Mouse (Mus musculus): ENCODE data around the gene Prim1. TPM values are rescaled to one million over a fixed set of nuclear protein-coding genes. Genes with fewer than 3 reads are reported as not detected.

The Prim1 gene
- total RNA-seq, 1 experiment: 63.5 TPM

- in situ Hi-C loops (cut with MboI; ENCODE audit: low sequenced_read_pairs in 2 of 2, unreplicated experiment in 2 of 2): no loop called here
- H3K36me3 ChIP-seq (ENCODE audit: control insufficient read depth, insufficient read depth, low read length, poor library complexity, severe bottlenecking): peaks cover 76% of the 10 kb centered on the region
- no peak overlapping the region for H3K27ac ChIP-seq (ENCODE audit: insufficient read depth, low read depth, low read length, poor library complexity, severe bottlenecking)
- TF ChIP-seq ZC3H11A (IDR thresholded peaks at IDR 0.05; ENCODE audit: borderline replicate concordance, low read depth, low read length): no peak
- no peak for TF ChIP-seq CHD2 (IDR thresholded peaks at IDR 0.05; ENCODE audit: low read depth, low read length)
- no peak for TF ChIP-seq HCFC1 (IDR thresholded peaks at IDR 0.05; ENCODE audit: borderline replicate concordance, insufficient read depth, low read length)
- no peak for TF ChIP-seq MAFK (IDR thresholded peaks at IDR 0.05; ENCODE audit: insufficient read depth, low read depth, low read length)
- TF ChIP-seq ZNF384 (IDR thresholded peaks at IDR 0.05; ENCODE audit: low read depth, low read length): no peak
- H3K4me1 ChIP-seq (ENCODE audit: control insufficient read depth in 2 of 2, insufficient read depth in 2 of 2, low read length in 2 of 2, poor library complexity in 1 of 2): peaks cover 10 to 22% of the 10 kb centered on the region in 2 experiments
- no peak for DNase-seq (ENCODE audit: low read depth, low spot score)
- no peak overlapping the region for H3K4me3 ChIP-seq (ENCODE audit: insufficient read depth in 1 of 2, low read depth in 1 of 2, low read length in 2 of 2, poor library complexity in 1 of 2, severe bottlenecking in 1 of 2)
- H3K9ac ChIP-seq (ENCODE audit: insufficient read depth, low read depth, low read length, poor library complexity, severe bottlenecking): no peak overlapping the region
- H3K9me3 ChIP-seq (ENCODE audit: control insufficient read depth, insufficient read depth, low read depth, low read length): no peaks in the 10 kb centered on the region
Observed at GRCm38 (mm10) chr10:128042466-128042865, 27.5 kb downstream of the Prim1 start.

- Histone ChIP-seq H3K9me3 (ENCODE audit: control insufficient read depth, insufficient read depth, low read depth, low read length) (no peaks in the 10 kb centered on the region), H3K4me1 (ENCODE audit: control insufficient read depth in 2 of 2, insufficient read depth in 2 of 2, low read length in 2 of 2, poor library complexity in 1 of 2) (peaks cover 6 to 21% of the 10 kb centered on the region in 2 experiments), H3K4me3 (ENCODE audit: insufficient read depth in 1 of 2, low read depth in 1 of 2, low read length in 2 of 2, poor library complexity in 1 of 2, severe bottlenecking in 1 of 2) (no peak overlapping the region), H3K36me3 (ENCODE audit: control insufficient read depth, insufficient read depth, low read length, poor library complexity, severe bottlenecking) (peaks cover 79% of the 10 kb centered on the region), H3K27ac (ENCODE audit: insufficient read depth, low read depth, low read length, poor library complexity, severe bottlenecking) (no peak overlapping the region), H3K9ac (ENCODE audit: insufficient read depth, low read depth, low read length, poor library complexity, severe bottlenecking) (peak overlapping the region; percentile 45; the same call in 1 of the 2 replicates)
- TF ChIP-seq HCFC1 (IDR thresholded peaks at IDR 0.05; ENCODE audit: borderline replicate concordance, insufficient read depth, low read length): no peak
- TF ChIP-seq CHD2 (IDR thresholded peaks at IDR 0.05; ENCODE audit: low read depth, low read length): no peak
- no peak for TF ChIP-seq ZC3H11A (IDR thresholded peaks at IDR 0.05; ENCODE audit: borderline replicate concordance, low read depth, low read length)
- TF ChIP-seq MAFK (IDR thresholded peaks at IDR 0.05; ENCODE audit: insufficient read depth, low read depth, low read length): no peak
- no peak for TF ChIP-seq ZNF384 (IDR thresholded peaks at IDR 0.05; ENCODE audit: low read depth, low read length)
- in situ Hi-C loops (cut with MboI; ENCODE audit: low sequenced_read_pairs in 2 of 2, unreplicated experiment in 2 of 2): no loop called here
- DNase-seq (ENCODE audit: low read depth, low spot score): no peak
Observed at GRCm38 (mm10) chr10:128043041-128043835, 28.3 kb downstream of the Prim1 start.

- Histone ChIP-seq H3K27ac (ENCODE audit: insufficient read depth, low read depth, low read length, poor library complexity, severe bottlenecking) (no peak overlapping the region), H3K9me3 (ENCODE audit: control insufficient read depth, insufficient read depth, low read depth, low read length) (no peaks in the 10 kb centered on the region), H3K4me1 (ENCODE audit: control insufficient read depth in 2 of 2, insufficient read depth in 2 of 2, low read length in 2 of 2, poor library complexity in 1 of 2) (peaks cover 3 to 6% of the 10 kb centered on the region in 2 experiments), H3K36me3 (ENCODE audit: control insufficient read depth, insufficient read depth, low read length, poor library complexity, severe bottlenecking) (peaks cover 49% of the 10 kb centered on the region), H3K9ac (ENCODE audit: insufficient read depth, low read depth, low read length, poor library complexity, severe bottlenecking) (no peak overlapping the region), H3K4me3 (ENCODE audit: insufficient read depth in 1 of 2, low read depth in 1 of 2, low read length in 2 of 2, poor library complexity in 1 of 2, severe bottlenecking in 1 of 2) (no peak overlapping the region)
- TF ChIP-seq HCFC1 (IDR thresholded peaks at IDR 0.05; ENCODE audit: borderline replicate concordance, insufficient read depth, low read length) (no peak), ZNF384 (IDR thresholded peaks at IDR 0.05; ENCODE audit: low read depth, low read length) (no peak), CHD2 (IDR thresholded peaks at IDR 0.05; ENCODE audit: low read depth, low read length) (no peak), ZC3H11A (IDR thresholded peaks at IDR 0.05; ENCODE audit: borderline replicate concordance, low read depth, low read length) (no peak), MAFK (IDR thresholded peaks at IDR 0.05; ENCODE audit: insufficient read depth, low read depth, low read length) (no peak)
- in situ Hi-C loops (cut with MboI; ENCODE audit: low sequenced_read_pairs in 2 of 2, unreplicated experiment in 2 of 2): no loop called here
- no peak for DNase-seq (ENCODE audit: low read depth, low spot score)
Observed at GRCm38 (mm10) chr10:128048157-128048556, 33.2 kb downstream of the Prim1 start.

- H3K36me3 ChIP-seq (ENCODE audit: control insufficient read depth, insufficient read depth, low read length, poor library complexity, severe bottlenecking): peaks cover 34% of the 10 kb centered on the region
- H3K9me3 ChIP-seq (ENCODE audit: control insufficient read depth, insufficient read depth, low read depth, low read length): no peaks in the 10 kb centered on the region
- TF ChIP-seq CHD2 (IDR thresholded peaks at IDR 0.05; ENCODE audit: low read depth, low read length): no peak
- no peak for TF ChIP-seq MAFK (IDR thresholded peaks at IDR 0.05; ENCODE audit: insufficient read depth, low read depth, low read length)
- TF ChIP-seq ZC3H11A (IDR thresholded peaks at IDR 0.05; ENCODE audit: borderline replicate concordance, low read depth, low read length): no peak
- no peak for TF ChIP-seq HCFC1 (IDR thresholded peaks at IDR 0.05; ENCODE audit: borderline replicate concordance, insufficient read depth, low read length)
- TF ChIP-seq ZNF384 (IDR thresholded peaks at IDR 0.05; ENCODE audit: low read depth, low read length): no peak
- no peak overlapping the region for H3K9ac ChIP-seq (ENCODE audit: insufficient read depth, low read depth, low read length, poor library complexity, severe bottlenecking)
- peaks cover 0 to 4% of the 10 kb centered on the region in 2 experiments; a peak in 2 of 4 replicates for H3K4me1 ChIP-seq (ENCODE audit: control insufficient read depth in 2 of 2, insufficient read depth in 2 of 2, low read length in 2 of 2, poor library complexity in 1 of 2)
- H3K27ac ChIP-seq (ENCODE audit: insufficient read depth, low read depth, low read length, poor library complexity, severe bottlenecking): no peak overlapping the region
- no peak for DNase-seq (ENCODE audit: low read depth, low spot score)
- in situ Hi-C loops (cut with MboI; ENCODE audit: low sequenced_read_pairs in 2 of 2, unreplicated experiment in 2 of 2): no loop called here
- H3K4me3 ChIP-seq (ENCODE audit: insufficient read depth in 1 of 2, low read depth in 1 of 2, low read length in 2 of 2, poor library complexity in 1 of 2, severe bottlenecking in 1 of 2): no peak overlapping the region
Observed at GRCm38 (mm10) chr10:128049741-128050140, 34.8 kb downstream of the Prim1 start.

Data from ES-E14 (cell line).